Mouse (Mus musculus) embryonic facial prominence, embryonic 12.5 days (tissue): ENCODE data around the gene Qrich2. TPM values are rescaled to one million over a fixed set of nuclear protein-coding genes. Genes with fewer than 3 reads are reported as not detected.
"Not testable (repeated sequence)": the region's sequence is repeated elsewhere in the genome, so short reads cannot be mapped to it uniquely, and the experiment has no call there.

Experiments
- ATAC-seq: fragments of 200-750 bp; cut with Nextera tagmentation; 2 replicates; pipeline ENCODE4 v1.8.0; 2017; ENCODE audit not compliant: insufficient number of reproducible peaks, insufficient read depth, low FRiP score, low TSS enrichment
- H3K27ac ChIP-seq: fragments of 300-500 bp; sonication (generic); 2 replicates; pipeline ENCODE4 v1.5.1; 2016; ENCODE audit warnings: mild to moderate bottlenecking
- H3K27me3 ChIP-seq: fragments of 300-500 bp; sonication (generic); 2 replicates; pipeline ENCODE4 v1.6.1; 2016; ENCODE audit warnings: mild to moderate bottlenecking, moderate library complexity
- H3K36me3 ChIP-seq: fragments of 300-500 bp; sonication (generic); 2 replicates; pipeline ENCODE4 v1.6.1; 2016; ENCODE audit warnings: mild to moderate bottlenecking
- H3K4me1 ChIP-seq: fragments of 300-500 bp; sonication (generic); 2 replicates; pipeline ENCODE4 v1.6.1; 2016
- H3K4me2 ChIP-seq: fragments of 300-500 bp; sonication (generic); replicated peaks from 2 replicates; pipeline ENCODE4 v1.6.1; 2016; ENCODE audit warnings: mild to moderate bottlenecking, moderate library complexity
- H3K4me3 ChIP-seq: fragments of 300-500 bp; sonication (generic); 2 replicates; pipeline ENCODE4 v1.5.1; 2016; ENCODE audit warnings: mild to moderate bottlenecking
- H3K9ac ChIP-seq: fragments of 300-500 bp; sonication (generic); 2 replicates; pipeline ENCODE4 v1.6.1; 2016; ENCODE audit warnings: mild to moderate bottlenecking, moderate library complexity
- H3K9me3 ChIP-seq: fragments of 300-500 bp; sonication (generic); 2 replicates; pipeline ENCODE4 v1.6.1; 2016; ENCODE audit warnings: mild to moderate bottlenecking, moderate library complexity
- WGBS: fragments of 180-500 bp; shearing (Covaris S2); methylation state at CpG from one replicate; pipeline ENCODE4 v1.1.7; 2016; 5-methylcytosine and 5-hydroxymethylcytosine counted together
- polyA plus RNA-seq: library from polyadenylated mRNA; unstranded; fragments of >200 nt; fragmentation: Nextera tagmentation; extraction: Ambion mirVana; gene quantifications from 2 replicates; pipeline ENCODE4 v1.2.1, GENCODE M21; 2016

The Qrich2 gene
- polyA plus RNA-seq, 1 experiment from 2014 or later: 0.14 TPM

- Histone ChIP-seq H3K4me1 (peaks cover 31% of the 10 kb centered on the region), H3K9ac (peak within 1 kb of the TSS; percentile 93), H3K4me2 (peak within 1 kb of the TSS; percentile 90), H3K27ac (peak within 1 kb of the TSS; percentile 92), H3K9me3 (no peaks in the 10 kb centered on the region), H3K4me3 (peak within 1 kb of the TSS; percentile 73), H3K36me3 (peaks cover 14% of the 10 kb centered on the region), H3K27me3 (no peaks in the 10 kb centered on the region)
- WGBS: 1% methylated on average over 66 of the region's 66 CpGs
- ATAC-seq: peak; percentile 98
Observed at GRCm38 (mm10) chr11:116433356-116434286, 32.4 kb downstream of the Qrich2 start, which contains the start of gene Ubald2. Gene Ubald2, plus strand, starts transcription at chr11:116434094.

GRCm38 (mm10) chr11:116432593-116433355 is 33.3 kb downstream of the Qrich2 start:
- WGBS: 59% methylated on average over 8 of the region's 8 CpGs
- Histone ChIP-seq H3K27ac (no peak overlapping the region), H3K4me2 (peak overlapping the region; percentile 32; the same call in 1 of the 2 replicates), H3K9ac (no peak overlapping the region), H3K4me3 (no peak overlapping the region), H3K4me1 (peaks cover 31% of the 10 kb centered on the region), H3K36me3 (peaks cover 13% of the 10 kb centered on the region), H3K9me3 (no peaks in the 10 kb centered on the region), H3K27me3 (no peaks in the 10 kb centered on the region)
- ATAC-seq: no peak

GRCm38 (mm10) chr11:116432127-116432526 is 33.9 kb downstream of the Qrich2 start:
- 49% methylated on average over 6 of the region's 6 CpGs for WGBS
- Histone ChIP-seq H3K4me3 (no peak overlapping the region), H3K9me3 (no peaks in the 10 kb centered on the region), H3K4me2 (no peak overlapping the region), H3K9ac (no peak overlapping the region), H3K36me3 (peaks cover 7% of the 10 kb centered on the region), H3K27me3 (no peaks in the 10 kb centered on the region), H3K4me1 (peaks cover 27% of the 10 kb centered on the region), H3K27ac (no peak overlapping the region)
- ATAC-seq: no peak

GRCm38 (mm10) chr11:116431428-116432077 is 34.5 kb downstream of the Qrich2 start:
- Histone ChIP-seq H3K4me2 (no peak overlapping the region; the same call in 1 of the 2 replicates), H3K4me1 (peaks cover 21% of the 10 kb centered on the region)

GRCm38 (mm10) chr11:116430723-116431427 is 35.2 kb downstream of the Qrich2 start:
- no peaks in the 10 kb centered on the region for H3K9me3 ChIP-seq
- no peak overlapping the region for H3K9ac ChIP-seq
- H3K4me1 ChIP-seq: peaks cover 14% of the 10 kb centered on the region
- H3K4me3 ChIP-seq: no peak overlapping the region
- no peak overlapping the region for H3K27ac ChIP-seq
- no peaks in the 10 kb centered on the region for H3K36me3 ChIP-seq
- H3K27me3 ChIP-seq: no peaks in the 10 kb centered on the region
- no peak for ATAC-seq
- H3K4me2 ChIP-seq: no peak overlapping the region; the same call in 1 of the 2 replicates
- WGBS: 40% methylated on average over 22 of the region's 22 CpGs

More at GRCm38 (mm10) chr11:116431428-116432077, 34.5 kb downstream of the Qrich2 start:
- WGBS: 42% methylated on average over 11 of the region's 11 CpGs
- H3K27ac ChIP-seq: no peak overlapping the region
- no peak overlapping the region for H3K9ac ChIP-seq
- no peaks in the 10 kb centered on the region for H3K27me3 ChIP-seq
- no peaks in the 10 kb centered on the region for H3K9me3 ChIP-seq
- peaks cover 1% of the 10 kb centered on the region; the same call in 1 of the 2 replicates for H3K36me3 ChIP-seq
- H3K4me3 ChIP-seq: no peak overlapping the region
- ATAC-seq: no peak

GRCm38 (mm10) chr11:116429862-116430613 is 36.0 kb downstream of the Qrich2 start:
- H3K27me3 ChIP-seq: no peaks in the 10 kb centered on the region
- H3K36me3 ChIP-seq: no peaks in the 10 kb centered on the region
- ATAC-seq: no peak
- H3K9ac ChIP-seq: no peak overlapping the region
- WGBS: 81% methylated on average over 9 of the region's 9 CpGs
- no peaks in the 10 kb centered on the region for H3K9me3 ChIP-seq
- no peak overlapping the region for H3K4me2 ChIP-seq
- no peak overlapping the region for H3K4me3 ChIP-seq
- no peak overlapping the region for H3K27ac ChIP-seq
- peaks cover 6% of the 10 kb centered on the region; the same call in 1 of the 2 replicates for H3K4me1 ChIP-seq

- WGBS: 48% methylated on average over 13 of the region's 13 CpGs
- H3K4me1 ChIP-seq: peaks cover 6% of the 10 kb centered on the region; the same call in 1 of the 2 replicates
- H3K9me3 ChIP-seq: no peaks in the 10 kb centered on the region
- H3K36me3 ChIP-seq: no peaks in the 10 kb centered on the region
- no peak overlapping the region for H3K27ac ChIP-seq
- no peak for ATAC-seq
- no peak overlapping the region for H3K4me2 ChIP-seq
- no peak overlapping the region for H3K4me3 ChIP-seq
- no peaks in the 10 kb centered on the region for H3K27me3 ChIP-seq
- no peak overlapping the region for H3K9ac ChIP-seq
Observed at GRCm38 (mm10) chr11:116428872-116429859, 36.9 kb downstream of the Qrich2 start.

GRCm38 (mm10) chr11:116426852-116427575 is 39.0 kb downstream of the Qrich2 start:
- H3K9ac ChIP-seq: no peak overlapping the region
- no peak overlapping the region for H3K4me3 ChIP-seq
- no peaks in the 10 kb centered on the region for H3K27me3 ChIP-seq
- H3K9me3 ChIP-seq: no peaks in the 10 kb centered on the region
- no peaks in the 10 kb centered on the region for H3K36me3 ChIP-seq
- 60% methylated on average over 6 of the region's 6 CpGs for WGBS
- H3K4me2 ChIP-seq: no peak overlapping the region
- H3K27ac ChIP-seq: no peak overlapping the region
- no peak for ATAC-seq
- peaks cover 4% of the 10 kb centered on the region; the same call in 1 of the 2 replicates for H3K4me1 ChIP-seq

- H3K27ac ChIP-seq, ATAC-seq, H3K4me2 ChIP-seq, H3K9me3 ChIP-seq, H3K36me3 ChIP-seq, H3K4me3 ChIP-seq, H3K27me3 ChIP-seq, H3K4me1 ChIP-seq, H3K9ac ChIP-seq: not testable (repeated sequence)
- 87% methylated on average over 11 of the region's 11 CpGs for WGBS
Observed at GRCm38 (mm10) chr11:116426328-116426727, 39.7 kb downstream of the Qrich2 start.
